Mouse (Mus musculus) heart, adult 2 months (tissue): ENCODE measurements around the gene Stard5.

Experiments used
- CTCF ChIP-seq: fragments of 200-600 bp; IDR thresholded peaks from 2 replicates; pipeline ENCODE4 v1.8.1; 2022; ENCODE audit warnings: antibody characterized with exemption, mild to moderate bottlenecking, moderate library complexity
- POLR2A ChIP-seq: fragments of 200-500 bp; IDR thresholded peaks from 2 replicates; pipeline ENCODE4 v1.6.1; 2011; ENCODE audit warnings: mild to moderate bottlenecking, low read depth, low read length, control low read depth; ENCODE audit not compliant: insufficient read depth

DNA sequence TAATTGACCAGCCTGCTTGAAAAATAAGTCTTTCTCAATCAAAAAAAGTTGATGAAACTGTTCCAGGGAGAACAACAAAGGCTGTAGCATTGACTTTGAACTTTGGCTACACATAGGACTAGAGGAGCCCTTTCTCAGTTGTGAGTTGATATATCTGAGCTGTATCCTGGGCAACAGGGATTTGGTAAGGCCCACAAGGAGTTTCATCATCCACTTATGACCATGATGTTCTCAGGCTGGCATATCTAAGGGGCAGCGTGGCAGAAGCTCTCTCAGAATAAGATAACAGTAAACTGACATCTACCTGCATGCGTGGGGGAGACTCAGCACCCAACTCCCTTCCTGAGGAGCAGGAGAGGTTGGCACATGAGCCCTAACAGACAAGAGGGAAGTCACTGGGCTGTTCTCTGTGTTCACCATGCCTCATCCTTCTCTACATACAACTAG lies 21.9 kb downstream of the Stard5 start:
- TF ChIP-seq POLR2A: no peak
- no peak for TF ChIP-seq CTCF
